Mouse (Mus musculus): ENCODE data around the gene Ddi2.

Gene Ddi2

DNA sequence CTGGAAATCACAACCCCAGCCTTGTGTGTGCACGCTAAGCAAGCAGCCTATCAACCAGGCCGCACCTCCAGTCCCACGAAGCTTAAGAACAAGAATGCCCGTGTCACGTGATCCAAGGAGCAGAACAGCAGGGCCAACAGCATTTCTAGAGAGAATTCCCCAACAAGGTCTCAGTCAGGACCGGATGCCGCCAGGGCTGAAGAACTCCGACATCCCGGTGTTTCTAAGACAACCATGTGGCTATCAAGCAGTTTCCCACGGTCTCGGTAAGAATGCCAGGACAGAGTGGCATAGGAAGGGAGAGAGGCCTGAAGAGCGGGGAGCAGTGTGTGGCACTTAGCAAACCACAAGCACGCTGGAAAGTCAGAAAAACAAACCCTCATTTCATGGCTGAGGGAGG, 69.4 kb downstream of the Ddi2 start:
- no peak for DNase-seq (ENCODE audit: low spot score)

DNA sequence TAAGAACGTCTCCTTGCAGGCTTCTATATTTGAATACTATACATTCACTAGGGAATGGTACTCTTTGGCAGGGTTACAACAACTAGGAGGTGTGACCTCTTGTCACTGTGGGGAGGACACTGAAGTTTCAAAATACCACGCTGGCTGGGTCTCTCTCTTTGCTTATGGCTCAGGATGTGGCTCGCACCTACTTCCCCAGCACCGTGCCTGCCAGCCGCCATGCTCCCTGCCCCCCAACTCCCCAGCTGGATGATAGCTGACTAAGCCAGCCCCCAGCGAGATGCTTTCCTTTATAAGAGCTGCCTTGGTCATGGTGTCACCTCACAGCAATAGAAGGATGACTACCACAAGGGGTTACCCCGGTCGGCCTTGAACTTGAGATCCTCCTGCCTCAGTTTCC, 70.2 kb downstream of the Ddi2 start:
- DNase-seq (ENCODE audit: low spot score): no peak

DNA sequence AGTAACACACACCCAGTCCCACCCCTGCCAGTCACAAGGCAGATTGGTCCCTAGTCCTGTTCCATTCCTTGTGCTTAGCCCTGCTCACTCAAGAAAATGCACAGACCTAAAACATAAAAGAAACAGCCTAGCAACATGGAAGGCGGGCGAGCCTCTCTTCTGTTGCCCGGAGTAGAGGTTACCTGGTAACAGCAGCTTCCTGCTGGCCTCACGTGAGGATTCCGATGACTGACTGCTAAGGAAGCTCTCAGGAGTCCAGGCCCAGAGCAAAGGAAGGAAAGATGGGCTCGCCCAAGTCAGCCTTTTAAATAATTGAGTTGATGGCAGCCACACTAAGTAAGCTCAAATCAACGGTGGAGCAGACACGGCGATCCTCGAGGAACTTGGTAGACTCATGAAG, 71.3 kb downstream of the Ddi2 start:
- no peak for DNase-seq (ENCODE audit: low spot score)

DNA sequence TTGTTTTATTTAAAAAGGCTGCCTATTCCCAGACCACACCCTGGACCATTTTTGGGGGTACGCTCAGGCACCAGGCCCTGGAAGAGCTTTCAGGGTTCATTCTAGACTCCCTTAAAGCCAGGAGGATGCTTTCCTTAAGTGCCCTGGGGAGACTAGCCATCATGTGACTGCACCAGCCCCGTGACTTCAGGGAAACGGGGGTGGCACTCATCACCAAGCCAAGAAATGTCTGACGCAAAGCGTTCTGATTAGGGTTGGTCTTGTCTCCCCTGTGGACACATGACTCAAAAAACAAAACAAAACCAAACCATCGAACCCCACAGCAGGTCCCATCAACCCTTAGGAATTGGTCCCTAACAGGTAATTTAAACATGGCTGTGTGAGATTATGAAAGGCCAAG, 71.9 kb downstream of the Ddi2 start:
- no peak for DNase-seq (ENCODE audit: low spot score)

DNA sequence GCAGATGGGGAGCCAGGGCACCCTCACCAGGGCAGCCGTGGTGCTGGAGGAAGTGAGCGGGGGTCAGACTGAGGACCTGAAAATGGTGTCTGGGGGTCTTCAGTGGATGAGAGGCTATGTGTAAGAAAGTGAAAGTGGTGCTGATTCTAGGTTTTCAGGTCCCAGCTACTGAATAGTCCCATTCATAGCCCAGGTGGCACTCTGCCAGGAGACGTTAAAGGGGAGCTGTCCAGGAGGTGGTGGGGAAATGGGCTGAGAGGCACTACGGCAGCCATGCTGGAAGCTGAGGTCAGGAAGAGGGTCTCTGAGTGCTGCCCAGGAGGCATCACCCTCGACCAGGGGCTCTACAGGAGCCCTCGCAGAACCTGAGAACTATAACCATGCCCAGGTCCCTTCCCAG, 74.0 kb downstream of the Ddi2 start:
- DNase-seq (ENCODE audit: low spot score): no peak

DNA sequence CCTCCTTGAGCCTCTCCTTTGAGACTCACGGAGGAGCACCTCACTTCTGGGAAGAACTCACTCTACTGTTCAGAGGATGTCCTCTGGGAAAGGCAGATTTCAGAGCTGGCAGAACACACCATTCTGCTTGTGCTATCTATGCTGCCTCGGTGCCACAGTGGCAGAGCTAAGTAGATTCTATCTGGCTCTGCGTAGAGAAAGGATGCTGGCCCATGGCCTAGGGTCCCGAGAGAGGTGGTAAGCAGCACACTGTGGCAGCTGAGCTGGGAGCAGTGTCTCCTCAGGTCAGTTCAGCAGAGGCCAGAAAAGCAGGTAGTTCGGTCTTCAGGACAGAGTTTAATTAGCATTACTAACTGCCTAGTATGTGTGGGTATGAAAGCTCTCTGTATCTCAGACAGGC, 75.0 kb downstream of the Ddi2 start:
- no peak for DNase-seq (ENCODE audit: low spot score)

DNA sequence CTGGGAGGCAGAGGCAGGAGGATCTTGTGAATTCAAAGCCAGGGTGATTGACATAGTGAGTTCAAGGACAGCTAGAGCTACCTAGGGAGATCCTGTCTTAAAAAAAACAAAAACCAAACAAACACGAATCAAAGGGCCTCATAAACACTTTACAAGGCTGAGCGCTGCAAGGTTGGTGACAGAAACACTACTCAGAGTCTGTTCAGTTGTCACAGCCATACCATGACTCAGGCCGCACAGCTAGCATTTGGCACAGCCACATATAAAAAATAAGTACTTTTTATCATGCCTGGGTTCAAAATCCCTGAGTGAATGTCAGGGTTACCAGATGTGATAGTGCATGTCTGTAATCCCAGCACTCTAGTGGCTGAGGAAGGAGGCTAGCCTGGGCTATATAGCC, 76.0 kb downstream of the Ddi2 start:
- no peak for DNase-seq (ENCODE audit: low spot score)

- no peak for DNase-seq (ENCODE audit: low spot score)
Observed at GRCm38 (mm10) chr4:141645988-141646387, 77.2 kb downstream of the Ddi2 start.

DNA sequence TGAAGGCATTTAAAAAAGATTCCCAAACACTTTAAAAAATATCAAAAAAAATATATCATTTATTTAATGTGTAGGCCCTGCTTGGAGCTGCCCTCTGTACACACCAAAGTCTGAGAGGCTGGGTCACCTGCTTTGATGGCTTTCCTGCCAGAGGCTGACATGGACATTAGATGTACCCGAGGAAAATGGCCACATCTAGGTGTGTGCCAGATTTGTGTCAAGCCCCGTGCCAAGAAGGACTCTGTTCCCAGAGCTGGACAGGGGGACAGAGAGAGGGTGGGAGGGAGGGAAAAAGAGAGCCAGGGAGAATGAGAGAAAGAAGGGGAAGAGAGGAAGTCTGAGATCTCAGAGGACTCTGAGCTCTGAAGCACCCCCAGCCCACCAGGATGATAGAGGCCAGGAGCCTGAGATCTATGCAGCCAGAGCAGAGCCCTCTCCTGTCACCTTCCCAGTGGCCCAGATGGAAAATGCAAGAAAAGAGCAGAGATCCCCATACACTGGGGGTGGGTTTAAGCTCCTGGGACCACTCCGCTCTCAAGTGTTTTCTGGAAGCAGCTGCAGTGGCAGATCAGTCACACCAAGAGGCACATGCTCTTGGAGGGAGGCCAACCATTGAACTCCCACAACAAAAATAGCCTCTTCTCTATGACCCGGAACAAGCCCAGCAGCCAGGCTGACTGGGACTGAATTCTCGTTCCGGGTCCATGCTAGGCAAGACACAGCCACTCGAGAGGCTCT, 79.9 kb downstream of the Ddi2 start:
- DNase-seq (ENCODE audit: low spot score): no peak

GRCm38 (mm10) chr4:141641961-141642811, 81.0 kb downstream of the Ddi2 start:
- DNase-seq (ENCODE audit: low spot score): no peak

DNA sequence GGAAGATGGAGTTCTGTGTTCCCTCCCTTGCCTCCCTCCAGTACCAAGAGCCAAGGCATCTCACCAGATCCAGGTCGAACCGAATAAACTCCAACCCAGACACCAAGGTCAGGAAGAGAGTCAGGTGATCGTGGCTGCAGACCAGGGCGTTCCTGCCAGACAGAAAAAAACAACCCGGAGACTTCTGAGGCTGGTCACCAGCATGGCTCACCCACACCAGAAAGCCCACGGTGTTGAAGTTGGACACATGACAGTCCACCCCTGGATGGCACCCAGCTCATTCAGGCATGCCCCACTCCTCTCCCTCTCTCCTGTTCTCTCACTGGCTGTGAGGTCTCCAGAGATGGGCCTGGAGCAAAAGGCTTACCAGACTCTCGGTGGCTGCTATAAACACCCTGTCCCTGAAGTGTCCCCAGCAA, 81.9 kb downstream of the Ddi2 start:
- DNase-seq (ENCODE audit: low spot score): peak; percentile 41

GRCm38 (mm10) chr4:141639474-141639873, 83.7 kb downstream of the Ddi2 start:
- no peak for DNase-seq (ENCODE audit: low spot score)

GRCm38 (mm10) chr4:141636693-141637092, 86.5 kb downstream of the Ddi2 start:
- DNase-seq (ENCODE audit: low spot score): no peak

- DNase-seq (ENCODE audit: low spot score): no peak
Observed at GRCm38 (mm10) chr4:141635991-141636390, 87.2 kb downstream of the Ddi2 start.

DNA sequence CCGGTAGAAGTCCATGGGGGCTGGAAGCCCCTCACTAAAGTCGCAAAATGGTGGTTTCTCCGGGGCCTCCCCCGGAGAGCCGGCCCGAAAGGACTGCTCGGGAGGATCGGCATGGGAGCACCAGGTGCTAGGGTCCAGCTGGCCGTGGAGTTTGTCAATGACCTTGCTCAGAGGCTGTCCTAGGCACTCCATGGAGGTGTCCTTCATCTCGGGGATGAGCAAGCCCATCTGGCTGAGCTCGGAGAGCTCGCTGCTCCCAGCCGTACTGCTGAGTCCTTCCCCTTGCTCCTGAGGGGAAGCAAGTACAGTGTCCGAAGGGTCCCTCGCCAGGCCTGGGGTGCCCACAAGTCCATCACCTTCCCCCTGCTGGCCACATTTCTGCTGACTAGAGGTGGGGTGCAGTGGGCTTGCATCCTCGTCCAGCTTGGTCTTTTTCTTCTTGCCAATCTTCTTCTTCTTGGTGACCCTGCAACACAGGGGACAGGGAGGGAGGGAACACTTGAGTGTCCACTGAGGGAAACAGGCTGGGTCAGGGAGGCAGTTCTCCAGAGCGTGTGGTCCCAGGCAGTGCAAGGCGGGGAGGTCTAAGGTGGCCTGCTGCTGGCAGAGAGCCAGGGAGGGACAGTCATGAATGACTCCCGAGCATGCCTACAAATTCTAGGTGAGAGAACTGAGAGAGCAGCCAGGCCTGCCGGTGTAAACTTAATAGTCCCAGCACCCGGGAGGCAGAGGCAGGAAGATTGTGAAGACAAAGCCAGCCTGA, 90.9 kb downstream of the Ddi2 start:
- no peak for DNase-seq (ENCODE audit: low spot score)

- DNase-seq (ENCODE audit: low spot score): no peak
Observed at GRCm38 (mm10) chr4:141631250-141631649, 92.0 kb downstream of the Ddi2 start.

- no peak for DNase-seq (ENCODE audit: low spot score)
Observed at GRCm38 (mm10) chr4:141630021-141630420, 93.2 kb downstream of the Ddi2 start.

DNA sequence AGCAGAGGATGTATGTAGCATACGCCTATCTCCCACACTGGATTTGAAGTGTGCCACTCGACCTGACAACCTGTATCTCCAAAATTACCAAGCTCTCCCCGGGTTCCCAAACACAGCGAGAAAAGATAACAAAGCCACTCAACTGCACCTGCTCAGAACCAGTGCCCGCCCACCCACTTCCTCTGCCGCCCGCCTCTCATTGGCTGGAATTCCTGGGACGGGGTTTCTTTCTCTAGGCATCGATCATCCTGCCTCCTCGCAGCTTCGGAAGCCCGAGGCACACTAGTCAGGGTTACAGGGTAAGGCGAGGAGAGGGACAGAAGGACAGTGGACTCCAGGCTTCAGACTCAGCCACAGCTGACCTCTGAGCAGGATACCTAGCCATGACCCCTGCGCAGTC, 94.6 kb downstream of the Ddi2 start:
- DNase-seq (ENCODE audit: low spot score): no peak

All from ovary, postnatal 36 days (tissue).